Comparison of ENCODE assay signal across 31 mouse cellular contexts in the genomic region with DNA sequence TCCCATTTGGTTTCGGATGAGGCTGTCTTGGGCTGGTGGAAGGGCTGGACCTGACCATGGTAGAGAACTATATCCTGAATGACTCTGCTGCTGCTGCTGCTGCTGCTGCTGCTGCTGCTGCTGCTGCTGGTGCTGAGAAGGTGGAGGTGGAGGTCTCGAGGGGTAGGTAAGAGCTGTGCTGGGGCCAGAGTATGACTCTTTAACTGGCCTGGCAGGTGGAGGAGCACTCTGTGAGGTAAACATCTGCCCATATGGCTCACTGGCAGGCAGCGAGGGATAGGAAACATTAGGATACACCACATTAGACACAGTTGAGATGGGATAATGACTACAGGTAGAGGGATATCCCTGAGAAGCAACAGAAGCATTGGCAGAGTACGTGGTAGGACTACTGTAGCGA.
"Had no signal": no experiment of that assay in that cellular context is flagged by ENCODE, and none has a peak within 500 bp of the region (broad histone marks: within the 10 kb centered on the region; RNA-seq: fewer than 3 reads in every experiment).

No protein-coding gene starts in this region.

- H3K27ac ChIP-seq: left cerebral cortex, adult 2 months; limb, embryonic 10.5 days; limb, embryonic 12.5 days; limb, embryonic 13.5 days; limb, embryonic 15.5 days; liver, embryonic 12.5 days; liver, embryonic 13.5 days; liver, embryonic 14.5 days; liver, embryonic 15.5 days; lung, embryonic 15.5 days; macrophage; midbrain, embryonic 10.5 days; midbrain, embryonic 12.5 days; midbrain, embryonic 13.5 days; midbrain, embryonic 15.5 days; neural tube, embryonic 12.5 days had no signal

- H3K4me3 ChIP-seq: left cerebral cortex, adult 2 months; limb, embryonic 10.5 days; limb, embryonic 12.5 days; limb, embryonic 13.5 days; limb, embryonic 15.5 days; liver, embryonic 12.5 days; liver, embryonic 13.5 days; liver, embryonic 15.5 days; lung, embryonic 15.5 days; midbrain, embryonic 10.5 days; midbrain, embryonic 12.5 days; midbrain, embryonic 13.5 days; midbrain, embryonic 15.5 days; myocyte; neural tube, embryonic 12.5 days had no signal

- H3K27me3 ChIP-seq: limb, embryonic 12.5 days; limb, embryonic 13.5 days; limb, embryonic 15.5 days; liver, embryonic 12.5 days; liver, embryonic 13.5 days; liver, embryonic 15.5 days; lung, embryonic 15.5 days; midbrain, embryonic 12.5 days; midbrain, embryonic 13.5 days; midbrain, embryonic 15.5 days; neural tube, embryonic 12.5 days had no signal

- H3K9ac ChIP-seq: limb, embryonic 12.5 days; limb, embryonic 13.5 days; limb, embryonic 15.5 days; liver, embryonic 12.5 days; liver, embryonic 13.5 days; liver, embryonic 14.5 days; liver, embryonic 15.5 days; liver, postnatal 0 days; lung, embryonic 14.5 days; lung, embryonic 15.5 days; midbrain, embryonic 12.5 days; midbrain, embryonic 13.5 days; midbrain, embryonic 15.5 days; neural tube, embryonic 12.5 days had no signal

- DNase-seq: left cerebral cortex, postnatal 4 days; liver; liver, embryonic 13.5 days; liver, postnatal 0 days; lung, adult 18-20 months; lung, adult 2 months; lung, embryonic 14.5 days; lung, postnatal 10 days; lung, postnatal 14 days; lung, postnatal 36 days; lung, postnatal 4 days; midbrain, embryonic 14.5 days had no signal

- H3K4me1 ChIP-seq: limb, embryonic 10.5 days; limb, embryonic 12.5 days; limb, embryonic 13.5 days; limb, embryonic 15.5 days; liver, embryonic 15.5 days; lung, embryonic 15.5 days; midbrain, embryonic 10.5 days; midbrain, embryonic 12.5 days; midbrain, embryonic 13.5 days; midbrain, embryonic 15.5 days; neural tube, embryonic 12.5 days had no signal

- ATAC-seq: liver, embryonic 12.5 days; liver, postnatal 0 days; lung, postnatal 0 days; midbrain, embryonic 13.5 days; midbrain, embryonic 15.5 days; midbrain, embryonic 16.5 days had no signal

- H3K4me2 ChIP-seq: limb, embryonic 12.5 days; limb, embryonic 13.5 days; limb, embryonic 15.5 days; liver, embryonic 11.5 days; liver, embryonic 12.5 days; liver, embryonic 13.5 days; liver, embryonic 15.5 days; lung, embryonic 14.5 days; lung, embryonic 15.5 days; midbrain, embryonic 12.5 days; midbrain, embryonic 13.5 days; midbrain, embryonic 15.5 days; neural tube, embryonic 12.5 days had no signal
